Mouse (Mus musculus) kidney, postnatal 0 days (tissue): ENCODE data around the gene Olfr250. TPM values are rescaled to one million over a fixed set of nuclear protein-coding genes. Genes with fewer than 3 reads are reported as not detected.
"Not testable (repeated sequence)": the region's sequence is repeated elsewhere in the genome, so short reads cannot be mapped to it uniquely, and the experiment has no call there.

Experiments used
- ATAC-seq: fragments of 200-750 bp; cut with Nextera tagmentation; replicated peaks from 2 replicates; pipeline ENCODE4 v1.8.0; 2017; ENCODE audit warnings: low read depth, moderate number of reproducible peaks, moderate TSS enrichment, moderate library complexity; ENCODE audit not compliant: low FRiP score
- DNase-seq: peaks from one replicate; pipeline ENCODE4 v3.0.0-alpha.2; 2016; ENCODE audit warnings: low spot score
- H3K27ac ChIP-seq: fragments of 300-500 bp; sonication (generic); 2 replicates; pipeline ENCODE4 v1.5.1; 2014; ENCODE audit warnings: mild to moderate bottlenecking
- H3K27me3 ChIP-seq: fragments of 300-500 bp; sonication (generic); 2 replicates; pipeline ENCODE4 v1.6.1; 2014; ENCODE audit warnings: low read length, mixed read lengths; ENCODE audit not compliant: insufficient read depth
- H3K36me3 ChIP-seq: fragments of 300-500 bp; sonication (generic); 2 replicates; pipeline ENCODE4 v1.6.1; 2014; ENCODE audit warnings: low read length, mixed read lengths; ENCODE audit not compliant: insufficient read depth
- H3K4me1 ChIP-seq: fragments of 300-500 bp; sonication (generic); replicated peaks from 2 replicates; pipeline ENCODE4 v1.6.1; 2014; ENCODE audit warnings: antibody characterized with exemption, low read length, mixed read lengths; ENCODE audit not compliant: insufficient read depth
- H3K4me2 ChIP-seq: fragments of 300-500 bp; sonication (generic); 2 replicates; pipeline ENCODE4 v1.6.1; 2014; ENCODE audit warnings: mild to moderate bottlenecking, low read length, moderate library complexity, mixed read lengths
- H3K4me3 ChIP-seq: fragments of 300-500 bp; sonication (generic); replicated peaks from 2 replicates; pipeline ENCODE4 v1.5.1; 2014; ENCODE audit warnings: low read depth, low read length
- H3K9ac ChIP-seq: fragments of 300-500 bp; sonication (generic); 2 replicates; pipeline ENCODE4 v1.6.1; 2014; ENCODE audit warnings: low read depth, low read length
- H3K9me3 ChIP-seq: fragments of 300-500 bp; sonication (generic); replicated peaks from 2 replicates; pipeline ENCODE4 v1.6.1; 2016; ENCODE audit warnings: low read length, inconsistent platforms, mixed read lengths
- CTCF ChIP-seq: IDR thresholded peaks from 2 replicates; pipeline ENCODE4 v1.5.1; 2016; ENCODE audit warnings: antibody characterized with exemption, low read depth, mild to moderate bottlenecking, moderate library complexity
- WGBS: fragments of 180-500 bp; shearing (Covaris S2); extraction: QIAGEN DNeasy Blood & Tissue Kit; methylation state at CpG from one replicate; pipeline ENCODE4 v1.1.7; 2014; 5-methylcytosine and 5-hydroxymethylcytosine counted together
- polyA plus RNA-seq: library from polyadenylated mRNA; unstranded; fragments of >200 nt; fragmentation: Nextera tagmentation; extraction: Ambion mirVana; gene quantifications from 2 replicates; pipeline ENCODE4 v1.2.1, GENCODE M21; 2015

Gene Olfr250
- not detected in 2 replicates for polyA plus RNA-seq

DNA sequence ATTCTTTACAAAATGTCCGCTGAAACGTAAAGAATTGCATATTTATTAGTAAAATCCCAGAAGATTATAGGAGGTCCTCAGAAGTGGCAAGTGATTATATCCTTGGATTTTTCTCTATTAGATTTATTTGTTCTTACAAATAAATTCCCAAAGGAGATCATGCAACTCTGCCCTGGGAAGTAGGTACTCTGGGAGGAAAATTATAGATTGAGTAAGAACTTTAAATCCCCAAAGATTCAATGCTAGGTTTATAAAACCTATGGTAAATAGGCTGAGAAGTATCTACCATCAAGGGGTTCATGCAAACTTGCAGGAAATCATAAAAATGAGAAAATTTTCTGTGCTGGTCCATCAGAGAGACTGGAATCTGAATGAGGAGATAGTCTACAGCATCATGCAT is at the start of gene Olfr250:
Gene Olfr250 (plus strand): TSS at position 301 of the 400 bp plus-strand sequence.
- TF ChIP-seq CTCF = no peak
- no peak within 1 kb of the TSS for H3K4me3 ChIP-seq
- H3K9ac ChIP-seq = no peak within 1 kb of the TSS
- WGBS = 91% methylated on average over 2 of the region's 2 CpGs
- ATAC-seq = no peak
- H3K9me3 ChIP-seq = no peaks in the 10 kb centered on the region
- no peak within 1 kb of the TSS for H3K4me2 ChIP-seq
- H3K4me1 ChIP-seq = no peaks in the 10 kb centered on the region
- H3K27ac ChIP-seq = no peak within 1 kb of the TSS
- no peak for DNase-seq
- H3K36me3 ChIP-seq = no peaks in the 10 kb centered on the region
- H3K27me3 ChIP-seq = no peaks in the 10 kb centered on the region

- no peak within 1 kb of the TSS for H3K4me2 ChIP-seq
- ATAC-seq (no peak), DNase-seq (no peak)
- H3K9ac ChIP-seq = no peak within 1 kb of the TSS
- H3K27ac ChIP-seq = no peak within 1 kb of the TSS
- 72% methylated on average over 3 of the region's 3 CpGs for WGBS
- no peaks in the 10 kb centered on the region for H3K9me3 ChIP-seq
- H3K36me3 ChIP-seq = no peaks in the 10 kb centered on the region
- no peaks in the 10 kb centered on the region for H3K4me1 ChIP-seq
- no peaks in the 10 kb centered on the region for H3K27me3 ChIP-seq
- no peak within 1 kb of the TSS for H3K4me3 ChIP-seq
- no peak for TF ChIP-seq CTCF
These were observed 37.9 kb upstream of the Olfr250 start, which contains the start of gene Olfr25 for GRCm38 (mm10) chr9:38328760-38329159. TSS of gene Olfr25 (plus strand) at chr9:38329060.

DNA sequence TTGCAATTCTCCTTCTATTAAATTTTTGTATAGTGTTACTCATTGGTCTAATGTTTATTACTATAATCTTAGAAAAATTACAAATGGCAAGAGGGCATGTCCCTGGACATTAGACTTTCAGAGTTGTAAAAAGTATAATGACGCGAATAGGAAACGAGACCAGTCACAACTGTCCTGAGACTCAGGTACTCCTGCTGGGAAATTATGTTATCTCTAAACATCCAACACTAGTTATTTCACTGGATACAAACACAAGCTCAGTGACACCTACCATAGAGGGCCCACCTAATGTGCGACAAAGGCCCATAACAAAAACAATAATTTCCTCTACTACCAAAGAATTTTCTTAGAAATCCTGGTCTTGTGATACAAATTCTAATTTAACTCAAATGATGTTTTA is 18.6 kb upstream of the Olfr250 start, which contains the start of gene Olfr898:
Gene Olfr898 (plus strand): TSS at position 301 of the 400 bp plus-strand sequence.
- ATAC-seq (no peak), DNase-seq (no peak)
- WGBS = 96% methylated on average over 4 of the region's 4 CpGs
- TF ChIP-seq CTCF = no peak
- H3K27me3 ChIP-seq = no peaks in the 10 kb centered on the region
- no peak within 1 kb of the TSS for H3K4me3 ChIP-seq
- no peak within 1 kb of the TSS for H3K9ac ChIP-seq
- H3K27ac ChIP-seq = no peak within 1 kb of the TSS
- no peaks in the 10 kb centered on the region for H3K36me3 ChIP-seq
- H3K9me3 ChIP-seq = no peaks in the 10 kb centered on the region
- H3K4me2 ChIP-seq = no peak within 1 kb of the TSS
- H3K4me1 ChIP-seq = no peaks in the 10 kb centered on the region

GRCm38 (mm10) chr9:38376786-38377185 is 10.1 kb downstream of the Olfr250 start, which contains the start of gene Olfr251:
TSS of gene Olfr251 (plus strand) at chr9:38377086.
- Histone ChIP-seq H3K9ac (no peak within 1 kb of the TSS), H3K4me2 (no peak within 1 kb of the TSS), H3K36me3 (no peaks in the 10 kb centered on the region), H3K4me1 (no peaks in the 10 kb centered on the region), H3K4me3 (no peak within 1 kb of the TSS), H3K9me3 (no peaks in the 10 kb centered on the region), H3K27ac (no peak within 1 kb of the TSS), H3K27me3 (no peaks in the 10 kb centered on the region)
- ATAC-seq (no peak), DNase-seq (no peak)
- 65% methylated on average over 2 of the region's 2 CpGs for WGBS
- no peak for TF ChIP-seq CTCF

GRCm38 (mm10) chr9:38401398-38401797 is 34.7 kb downstream of the Olfr250 start, which contains the start of gene Olfr147:
TSS of gene Olfr147 (plus strand) at chr9:38401698.
- H3K27ac ChIP-seq = no peak within 1 kb of the TSS
- H3K27me3 ChIP-seq = no peaks in the 10 kb centered on the region
- ATAC-seq = no peak
- H3K36me3 ChIP-seq = no peaks in the 10 kb centered on the region
- no peak within 1 kb of the TSS for H3K4me3 ChIP-seq
- H3K9me3 ChIP-seq = no peaks in the 10 kb centered on the region
- no peaks in the 10 kb centered on the region for H3K4me1 ChIP-seq
- no peak for TF ChIP-seq CTCF
- no peak within 1 kb of the TSS for H3K4me2 ChIP-seq
- H3K9ac ChIP-seq = no peak within 1 kb of the TSS
- no peak for DNase-seq
- 69% methylated on average over 1 of the region's 1 CpGs for WGBS

DNA sequence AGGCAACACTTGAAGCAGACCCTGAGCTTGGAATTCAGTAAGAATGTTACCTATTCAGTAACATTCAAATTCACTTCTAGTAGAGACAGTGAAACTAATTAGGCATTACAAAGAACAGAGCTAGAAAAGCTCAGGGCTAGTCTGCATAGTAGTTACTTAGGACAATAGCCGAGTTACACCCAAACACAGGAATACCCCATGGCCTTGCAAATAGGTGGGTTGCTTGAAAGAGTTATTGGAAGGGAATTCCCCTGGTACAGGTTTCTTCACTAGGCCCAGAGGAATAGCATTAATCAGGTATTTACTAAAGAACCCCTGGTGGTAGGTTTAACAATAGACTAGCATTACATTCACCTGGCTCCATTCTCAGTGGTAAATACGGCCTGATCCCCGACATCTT is 40.8 kb downstream of the Olfr250 start:
- H3K27me3 ChIP-seq, H3K4me1 ChIP-seq, H3K9ac ChIP-seq, ATAC-seq, DNase-seq, H3K27ac ChIP-seq, H3K4me3 ChIP-seq, H3K9me3 ChIP-seq, H3K36me3 ChIP-seq, H3K4me2 ChIP-seq: not testable (repeated sequence)
- WGBS = 91% methylated on average over 3 of the region's 3 CpGs

DNA sequence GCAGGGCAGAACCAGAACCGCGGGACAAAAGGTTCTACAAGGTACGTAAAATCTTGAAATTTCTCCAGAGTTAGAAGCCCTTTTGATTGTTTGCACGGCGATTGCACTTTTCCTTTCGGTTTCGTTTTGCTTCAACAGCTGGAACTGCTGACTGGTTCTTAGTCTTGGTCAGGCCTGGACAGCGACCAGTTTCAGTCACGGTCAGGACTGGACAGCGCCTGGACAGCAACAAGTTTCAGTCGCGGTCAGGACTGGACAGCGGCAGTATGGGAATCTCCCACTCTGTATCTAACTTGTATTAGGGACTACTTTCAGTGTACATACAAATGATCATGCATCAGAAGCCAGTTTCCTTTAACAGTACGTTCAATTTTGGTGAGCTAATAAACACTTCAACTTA is 46.8 kb downstream of the Olfr250 start:
- H3K9ac ChIP-seq, H3K27me3 ChIP-seq, H3K27ac ChIP-seq, H3K4me1 ChIP-seq, H3K4me2 ChIP-seq, H3K9me3 ChIP-seq, H3K4me3 ChIP-seq, H3K36me3 ChIP-seq, ATAC-seq: not testable (repeated sequence)
- WGBS = 85% methylated on average over 14 of the region's 14 CpGs
- DNase-seq = peak; percentile 54

Other genes starting within 250 kb of the Olfr250 start
- gene Olfr890, start 224.4 kb upstream of the Olfr250 start, polyA plus RNA-seq = not detected in 2 replicates
- gene Olfr891, start 186.1 kb upstream of the Olfr250 start, polyA plus RNA-seq = not detected in 2 replicates
- gene Olfr893, start 158.5 kb upstream of the Olfr250 start, polyA plus RNA-seq = not detected in 2 replicates
- gene Olfr894, start 148.8 kb upstream of the Olfr250 start, polyA plus RNA-seq = not detected in 2 replicates
- not detected in 2 replicates for gene Olfr143, start 114.1 kb upstream of the Olfr250 start, polyA plus RNA-seq
- gene Olfr895, start 99.0 kb upstream of the Olfr250 start, polyA plus RNA-seq = not detected in 2 replicates
- gene Olfr896-ps1, start 75.8 kb upstream of the Olfr250 start, polyA plus RNA-seq = not detected in 2 replicates
- not detected in 2 replicates for gene Olfr25, start 37.8 kb upstream of the Olfr250 start, polyA plus RNA-seq
- gene Olfr898, start 18.5 kb upstream of the Olfr250 start, polyA plus RNA-seq = not detected in 2 replicates
- gene Olfr251, start 10.2 kb downstream of the Olfr250 start, polyA plus RNA-seq = not detected in 2 replicates
- gene Olfr147, start 34.8 kb downstream of the Olfr250 start, polyA plus RNA-seq = not detected in 2 replicates
- not detected in 2 replicates for gene Olfr901, start 62.6 kb downstream of the Olfr250 start, polyA plus RNA-seq
- gene Olfr902, start 80.8 kb downstream of the Olfr250 start, polyA plus RNA-seq = not detected in 2 replicates
- gene Olfr904, start 96.2 kb downstream of the Olfr250 start, polyA plus RNA-seq = not detected in 2 replicates
- not detected in 2 replicates for gene Olfr905, start 104.2 kb downstream of the Olfr250 start, polyA plus RNA-seq
- gene Olfr906, start 120.2 kb downstream of the Olfr250 start, polyA plus RNA-seq = not detected in 2 replicates
- not detected in 2 replicates for gene Olfr907, start 128.9 kb downstream of the Olfr250 start, polyA plus RNA-seq
- gene Olfr911-ps1, start 154.7 kb downstream of the Olfr250 start, polyA plus RNA-seq = not detected in 2 replicates
- not detected in 2 replicates for gene Olfr910, start 171.0 kb downstream of the Olfr250 start, polyA plus RNA-seq
- not detected in 2 replicates for gene Olfr912, start 213.3 kb downstream of the Olfr250 start, polyA plus RNA-seq
- gene Olfr913, start 225.9 kb downstream of the Olfr250 start, polyA plus RNA-seq = not detected in 2 replicates
- gene Olfr914, start 238.2 kb downstream of the Olfr250 start, polyA plus RNA-seq = not detected in 2 replicates